ENCODE assay signal across 13 mouse cellular contexts in genomic region chr2:180270537-180271255, GRCm38 (mm10). TPM values are rescaled to one million over a fixed set of nuclear protein-coding genes. Genes with fewer than 3 reads are reported as not detected.
DNase-seq lines count a peak whose midpoint lies in the region; ATAC-seq and TF ChIP-seq lines count a peak whose summit lies in the region.
"Had no signal": no experiment of that assay in that cellular context is flagged by ENCODE, and none has a peak within 500 bp of the region (broad histone marks: within the 10 kb centered on the region; RNA-seq: fewer than 3 reads in every experiment).

No protein-coding gene starts in this region.

- peak overlapping the region; percentile 94; the same call in 1 of the 2 replicates for H3K9ac ChIP-seq in hindbrain, embryonic 13.5 days
- H3K9ac ChIP-seq in hindbrain, embryonic 16.5 days (ENCODE audit: low read depth, low read length): no peak overlapping the region
- no peak overlapping the region for H3K9ac ChIP-seq in liver, postnatal 0 days (replicated peaks)

- DNase-seq in spleen, postnatal 36 days (ENCODE audit: low spot score in 2 of 2): peak; percentile 75 to 80
- no peak for DNase-seq in spleen, postnatal 4 days (ENCODE audit: low spot score in 2 of 2)
- no peak for DNase-seq in liver, postnatal 0 days
- peak; percentile 74 for DNase-seq in splenic B cell, adult 2 months (ENCODE audit: low read depth, low spot score)
- no peak for DNase-seq in left cerebral cortex, adult 8-10 months (ENCODE audit: low spot score in 2 of 2)
- no peak for DNase-seq in embryo, embryonic 9.5 days (ENCODE audit: extremely low spot score)
- DNase-seq: cerebellum, adult 18-20 months; right cerebral cortex, postnatal 4 days had no signal

- TF ChIP-seq CTCF in liver, postnatal 0 days (IDR thresholded peaks at IDR 0.05; ENCODE audit: low read depth): no peak

- peaks cover 46% of the 10 kb centered on the region for H3K4me1 ChIP-seq in hindbrain, embryonic 13.5 days (replicated peaks)
- H3K4me1 ChIP-seq in hindbrain, embryonic 16.5 days (ENCODE audit: control insufficient read depth, insufficient read depth, low read depth, low read length): peaks cover 17% of the 10 kb centered on the region
- H3K4me1 ChIP-seq in liver, postnatal 0 days (ENCODE audit: insufficient read depth): peaks cover 24% of the 10 kb centered on the region

- 80% methylated on average over 7 of the region's 7 CpGs for WGBS in hindbrain, embryonic 13.5 days
- 80% methylated on average over 7 of the region's 7 CpGs for WGBS in hindbrain, embryonic 16.5 days
- WGBS in liver, postnatal 0 days (ENCODE audit: insufficient replicate concordance): 73% methylated on average over 7 of the region's 7 CpGs

- H3K4me2 ChIP-seq in hindbrain, embryonic 13.5 days: no peak overlapping the region
- no peak overlapping the region for H3K4me2 ChIP-seq in hindbrain, embryonic 16.5 days (ENCODE audit: low read length)
- H3K4me2 ChIP-seq in liver, postnatal 0 days (ENCODE audit: low read depth, low read length): peak overlapping the region; percentile 22; the same call in 1 of the 2 replicates

- no peak overlapping the region for H3K27ac ChIP-seq in hindbrain, embryonic 13.5 days
- H3K27ac ChIP-seq in hindbrain, embryonic 16.5 days (ENCODE audit: low read depth, low read length): no peak overlapping the region
- H3K27ac ChIP-seq in liver, postnatal 0 days (ENCODE audit: low read depth): peak overlapping the region; percentile 70

- ATAC-seq in hindbrain, embryonic 13.5 days (ENCODE audit: low FRiP score): no peak
- ATAC-seq in hindbrain, embryonic 16.5 days: no peak
- no peak for ATAC-seq in liver, postnatal 0 days

- TF ChIP-seq EP300 in liver, postnatal 0 days (IDR thresholded peaks at IDR 0.05; ENCODE audit: low read depth): no peak

- peaks cover 7% of the 10 kb centered on the region for H3K27me3 ChIP-seq in hindbrain, embryonic 13.5 days
- H3K27me3 ChIP-seq in hindbrain, embryonic 16.5 days (replicated peaks; ENCODE audit: control insufficient read depth, insufficient read depth, low read length): no peaks in the 10 kb centered on the region; the same call in 1 of the 2 replicates
- no peaks in the 10 kb centered on the region for H3K27me3 ChIP-seq in liver, postnatal 0 days (ENCODE audit: insufficient read depth, low read length)
- H3K27me3 ChIP-seq in splenic B cell, adult 2 months (ENCODE audit: control insufficient read depth, insufficient read depth, low read length, poor library complexity, severe bottlenecking): no peaks in the 10 kb centered on the region

- no peak overlapping the region for H3K4me3 ChIP-seq in hindbrain, embryonic 13.5 days
- no peak overlapping the region for H3K4me3 ChIP-seq in hindbrain, embryonic 16.5 days (ENCODE audit: low read length)
- H3K4me3 ChIP-seq in liver, postnatal 0 days (ENCODE audit: low read depth, low read length): no peak overlapping the region

- H3K9me3 ChIP-seq in hindbrain, embryonic 13.5 days: no peaks in the 10 kb centered on the region
- H3K9me3 ChIP-seq in hindbrain, embryonic 16.5 days (ENCODE audit: control insufficient read depth, low read length): no peaks in the 10 kb centered on the region
- H3K9me3 ChIP-seq in liver, postnatal 0 days (ENCODE audit: low read length): no peaks in the 10 kb centered on the region

- H3K36me3 ChIP-seq in hindbrain, embryonic 13.5 days: peaks cover 37% of the 10 kb centered on the region
- 0 out of 2 replicates have a peak, but pooled peaks cover 2% of the 10 kb centered on the region for H3K36me3 ChIP-seq in hindbrain, embryonic 16.5 days (ENCODE audit: control insufficient read depth, insufficient read depth, low read length)
- H3K36me3 ChIP-seq in liver, postnatal 0 days (replicated peaks; ENCODE audit: insufficient read depth, low read length): peaks cover 14% of the 10 kb centered on the region
- H3K36me3 ChIP-seq in splenic B cell, adult 2 months (ENCODE audit: control insufficient read depth, insufficient read depth, low read length, poor library complexity, severe bottlenecking): peaks cover 3% of the 10 kb centered on the region; the same call in 1 of the 2 replicates

RNA-seq across cellular contexts. Expression of gene Cables2, which starts 2.6 kb away (rescaled TPM):
- polyA plus RNA-seq in hindbrain, embryonic 13.5 days (2015; fragmentation: Nextera tagmentation; extraction: Ambion mirVana): 19.8 and 20.8 TPM in 2 replicates
- polyA plus RNA-seq in hindbrain, embryonic 16.5 days (2015; fragmentation: Nextera tagmentation; extraction: Ambion mirVana): 11.1 and 22.2 TPM in 2 replicates
- polyA plus RNA-seq in liver, postnatal 0 days (2015; fragmentation: Nextera tagmentation; extraction: Ambion mirVana): 4.7 and 5.2 TPM in 2 replicates
- 10 to 100 TPM; 27.2 to 31.6 (median 27.7) TPM for total RNA-seq in left cerebral cortex, adult 8-10 months (2022)

RNA-seq across cellular contexts. Expression of gene Rps21, which starts 13.5 kb away (rescaled TPM):
- 444 and 445 TPM in 2 replicates for polyA plus RNA-seq in hindbrain, embryonic 13.5 days (2015; fragmentation: Nextera tagmentation; extraction: Ambion mirVana)
- polyA plus RNA-seq in hindbrain, embryonic 16.5 days (2015; fragmentation: Nextera tagmentation; extraction: Ambion mirVana): 271 and 282 TPM in 2 replicates
- 382 and 393 TPM in 2 replicates for polyA plus RNA-seq in liver, postnatal 0 days (2015; fragmentation: Nextera tagmentation; extraction: Ambion mirVana)
- 100 to 1,000 TPM; 616 to 845 (median 743) TPM for total RNA-seq in left cerebral cortex, adult 8-10 months (2022)

RNA-seq across cellular contexts. Expression of gene Rbbp8nl, which starts 19.0 kb away (rescaled TPM):
- polyA plus RNA-seq in hindbrain, embryonic 13.5 days (2015; fragmentation: Nextera tagmentation; extraction: Ambion mirVana): not detected in 2 replicates
- polyA plus RNA-seq in hindbrain, embryonic 16.5 days (2015; fragmentation: Nextera tagmentation; extraction: Ambion mirVana): not detected in 2 replicates
- polyA plus RNA-seq in liver, postnatal 0 days (2015; fragmentation: Nextera tagmentation; extraction: Ambion mirVana): not detected in 2 replicates
- not detected for total RNA-seq in left cerebral cortex, adult 8-10 months (2022)
- total RNA-seq: layer of hippocampus, adult 18-20 months; liver, adult 2 months had no signal
- polyA plus RNA-seq: liver, adult 2 months; neural tube, embryonic 11.5 days had no signal

RNA-seq across cellular contexts. Expression of gene Lama5, which starts 45.0 kb away (rescaled TPM):
- 1.9 and 2.1 TPM in 2 replicates for polyA plus RNA-seq in hindbrain, embryonic 13.5 days (2015; fragmentation: Nextera tagmentation; extraction: Ambion mirVana)
- 2.2 and 3.5 TPM in 2 replicates for polyA plus RNA-seq in hindbrain, embryonic 16.5 days (2015; fragmentation: Nextera tagmentation; extraction: Ambion mirVana)
- 2.1 and 2.2 TPM in 2 replicates for polyA plus RNA-seq in liver, postnatal 0 days (2015; fragmentation: Nextera tagmentation; extraction: Ambion mirVana)
- total RNA-seq in left cerebral cortex, adult 8-10 months (2022): 10 to 100 TPM in 1 of 4 experiments, 1 to 10 TPM in 3; 5.9 to 11.1 (median 7.3) TPM

Comparison
In these comparisons a context has a peak if more than half of its experiments do, and no peak if none do; other contexts are left out.
1. DNase-seq: peak in spleen, postnatal 36 days (2 of 2) and splenic B cell, adult 2 months (single experiment); none in spleen, postnatal 4 days (0 of 2), liver, postnatal 0 days (single experiment), left cerebral cortex, adult 8-10 months (0 of 2) and embryo, embryonic 9.5 days (single experiment).